Mouse (Mus musculus): ENCODE measurements around the gene Olfr487.
"Not testable (repeated sequence)": the region's sequence is repeated elsewhere in the genome, so short reads cannot be mapped to it uniquely, and the experiment has no call there.

- TF ChIP-seq CTCF, EP300 (IDR thresholded peaks at IDR 0.05; ENCODE audit: low read depth): not testable (repeated sequence)
These were observed 30.0 kb downstream of the Olfr487 start for GRCm38 (mm10) chr7:108184401-108184800.
